Mouse (Mus musculus): ENCODE results near the gene Arnt2. TPM values are rescaled to one million over a fixed set of nuclear protein-coding genes. Genes with fewer than 3 reads are reported as not detected.

Arnt2 gene
- total RNA-seq, 4 experiments from 2014 or later: 0.30 to 0.80 (median 0.49) TPM

GRCm38 (mm10) chr7:84343160-84343559, 66.8 kb downstream of the Arnt2 start:
- DNase-seq (ENCODE audit: low spot score): no peak

GRCm38 (mm10) chr7:84341001-84341400, 69.0 kb downstream of the Arnt2 start:
- no peak for DNase-seq (ENCODE audit: low spot score)

- DNase-seq (ENCODE audit: low spot score): no peak
These were observed 70.8 kb downstream of the Arnt2 start for GRCm38 (mm10) chr7:84339186-84339585.

- DNase-seq (ENCODE audit: low spot score): peak; percentile 30
These were observed 72.2 kb downstream of the Arnt2 start for GRCm38 (mm10) chr7:84337768-84338167.

GRCm38 (mm10) chr7:84336907-84337306, 73.1 kb downstream of the Arnt2 start:
- DNase-seq (ENCODE audit: low spot score): no peak

GRCm38 (mm10) chr7:84336580-84336886, 73.4 kb downstream of the Arnt2 start:
- no peak for DNase-seq (ENCODE audit: low spot score)

GRCm38 (mm10) chr7:84335766-84336579, 74.0 kb downstream of the Arnt2 start:
- DNase-seq (ENCODE audit: low spot score): no peak

GRCm38 (mm10) chr7:84333996-84334395, 76.0 kb downstream of the Arnt2 start:
- DNase-seq (ENCODE audit: low spot score): no peak

- no peak for DNase-seq (ENCODE audit: low spot score)
These were observed 77.4 kb downstream of the Arnt2 start for GRCm38 (mm10) chr7:84332295-84333168.

GRCm38 (mm10) chr7:84329174-84329583, 80.8 kb downstream of the Arnt2 start:
- no peak for DNase-seq (ENCODE audit: low spot score)

- no peak for DNase-seq (ENCODE audit: low spot score)
These were observed 81.2 kb downstream of the Arnt2 start for GRCm38 (mm10) chr7:84328770-84329169.

GRCm38 (mm10) chr7:84325570-84326328, 84.2 kb downstream of the Arnt2 start:
- no peak for DNase-seq (ENCODE audit: low spot score)

GRCm38 (mm10) chr7:84321542-84321941, 88.4 kb downstream of the Arnt2 start:
- DNase-seq (ENCODE audit: low spot score): no peak

- DNase-seq (ENCODE audit: low spot score): no peak
These were observed 94.5 kb downstream of the Arnt2 start for GRCm38 (mm10) chr7:84315353-84316003.

GRCm38 (mm10) chr7:84314742-84315141, 95.2 kb downstream of the Arnt2 start:
- DNase-seq (ENCODE audit: low spot score): no peak

- no peak for DNase-seq (ENCODE audit: low spot score)
These were observed 98.4 kb downstream of the Arnt2 start for GRCm38 (mm10) chr7:84311624-84312023.

GRCm38 (mm10) chr7:84310909-84311311, 99.1 kb downstream of the Arnt2 start:
- DNase-seq (ENCODE audit: low spot score): no peak

- no peak for DNase-seq (ENCODE audit: low spot score)
These were observed 102.5 kb downstream of the Arnt2 start for GRCm38 (mm10) chr7:84307329-84307925.

GRCm38 (mm10) chr7:84300261-84300660, 109.7 kb downstream of the Arnt2 start:
- no peak for DNase-seq (ENCODE audit: low spot score)

- no peak for DNase-seq (ENCODE audit: low spot score)
These were observed 110.4 kb downstream of the Arnt2 start for GRCm38 (mm10) chr7:84299601-84300000.

GRCm38 (mm10) chr7:84293054-84293453, 116.9 kb downstream of the Arnt2 start:
- no peak for DNase-seq (ENCODE audit: low spot score)

Data from heart, adult 8-10 months (tissue).